Mouse (Mus musculus): Measurements from ENCODE around the gene Isy1.
A peak's percentile ranks its signal among the peaks of the same experiment; 100 is the strongest.

Gene Isy1

GRCm38 (mm10) chr6:87850155-87850899, 11.7 kb upstream of the Isy1 start:
- peak; percentile 35 for DNase-seq (ENCODE audit: low read depth, low spot score)

DNA sequence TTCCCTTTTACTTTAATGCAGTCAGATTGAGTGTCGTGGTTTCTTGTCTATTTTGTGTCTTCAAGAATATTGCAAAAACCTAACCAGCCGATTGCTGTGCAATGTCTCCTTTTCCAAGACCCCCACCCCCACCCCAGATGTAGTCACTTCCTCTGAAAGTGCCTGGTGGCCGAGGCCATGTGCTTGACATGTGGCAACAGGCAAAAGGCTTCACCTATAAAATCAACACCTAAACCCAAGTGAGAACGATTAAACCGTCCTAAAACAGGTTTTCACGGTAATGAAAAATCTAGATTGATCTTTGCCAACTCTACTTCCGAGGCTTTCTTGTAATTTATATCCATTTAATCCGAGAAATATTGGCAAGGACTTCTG, 11.2 kb upstream of the Isy1 start:
- DNase-seq (ENCODE audit: low read depth, low spot score), result peak; percentile 78

GRCm38 (mm10) chr6:87846813-87847212, 8.2 kb upstream of the Isy1 start:
- DNase-seq (ENCODE audit: low read depth, low spot score), result no peak

DNA sequence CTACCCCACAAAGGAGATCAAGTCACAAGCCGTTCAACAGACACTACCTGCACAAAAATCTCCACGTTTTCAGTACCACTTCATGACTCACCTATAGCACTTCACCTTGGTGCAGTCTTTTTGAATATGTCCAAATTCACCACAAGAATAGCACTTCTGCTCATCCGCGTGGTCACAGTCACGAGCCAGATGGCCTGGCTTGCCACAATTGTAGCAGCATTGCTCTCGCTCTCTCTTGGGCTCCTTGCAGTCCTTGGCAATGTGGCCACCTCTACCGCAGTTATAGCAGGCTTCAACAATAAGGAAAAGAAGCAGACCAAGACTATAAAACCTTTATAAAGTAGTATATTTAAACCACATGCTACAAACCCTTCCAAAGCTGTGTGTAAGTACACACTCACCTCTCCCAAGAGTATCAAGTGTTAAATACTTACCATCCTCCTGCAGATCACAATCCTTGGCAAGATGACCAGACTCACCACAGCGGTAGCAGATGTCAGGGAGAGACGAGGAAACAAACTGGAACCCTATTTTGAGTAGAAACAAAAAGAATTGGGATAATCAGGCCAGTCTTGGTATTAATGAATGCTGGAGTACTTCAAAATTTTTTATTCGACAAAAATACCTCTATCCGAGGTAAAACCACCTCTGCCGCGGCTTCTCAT, 6.6 kb upstream of the Isy1 start:
- no peak for DNase-seq (ENCODE audit: low read depth, low spot score)

GRCm38 (mm10) chr6:87842254-87842653, 3.7 kb upstream of the Isy1 start:
- peak; percentile 79 for DNase-seq (ENCODE audit: low read depth, low spot score)

GRCm38 (mm10) chr6:87841635-87842034, 3.0 kb upstream of the Isy1 start:
- DNase-seq (ENCODE audit: low read depth, low spot score), result peak; percentile 66

- DNase-seq (ENCODE audit: low read depth, low spot score), result no peak
Measured at GRCm38 (mm10) chr6:87839797-87840341, 1.3 kb upstream of the Isy1 start.

- no peak for DNase-seq (ENCODE audit: low read depth, low spot score)
Measured at GRCm38 (mm10) chr6:87835695-87836094, 2.9 kb downstream of the Isy1 start, which contains the start of gene Gm45140. Gene Gm45140, minus strand, starts transcription at chr6:87835795.

DNA sequence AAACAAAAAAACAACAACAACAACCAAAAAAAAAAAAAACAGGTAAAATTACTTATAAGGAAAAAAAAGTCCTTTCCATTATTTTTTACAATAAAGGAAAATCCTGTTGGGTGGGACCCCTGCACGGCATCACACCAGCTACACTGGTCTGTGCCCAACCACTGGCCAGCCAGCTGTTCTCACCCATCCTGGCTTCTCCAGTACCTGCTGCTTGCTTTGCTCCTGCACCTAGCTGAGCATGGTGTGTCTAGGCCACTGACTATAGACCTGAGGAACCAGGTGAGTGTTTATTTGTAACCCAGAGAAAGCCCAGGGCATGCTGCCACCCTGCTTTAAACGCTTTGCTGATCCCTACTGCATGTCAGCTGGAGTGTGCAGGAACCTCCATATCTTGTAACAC, 18.2 kb downstream of the Isy1 start:
- DNase-seq (ENCODE audit: low read depth, low spot score), result no peak

DNA sequence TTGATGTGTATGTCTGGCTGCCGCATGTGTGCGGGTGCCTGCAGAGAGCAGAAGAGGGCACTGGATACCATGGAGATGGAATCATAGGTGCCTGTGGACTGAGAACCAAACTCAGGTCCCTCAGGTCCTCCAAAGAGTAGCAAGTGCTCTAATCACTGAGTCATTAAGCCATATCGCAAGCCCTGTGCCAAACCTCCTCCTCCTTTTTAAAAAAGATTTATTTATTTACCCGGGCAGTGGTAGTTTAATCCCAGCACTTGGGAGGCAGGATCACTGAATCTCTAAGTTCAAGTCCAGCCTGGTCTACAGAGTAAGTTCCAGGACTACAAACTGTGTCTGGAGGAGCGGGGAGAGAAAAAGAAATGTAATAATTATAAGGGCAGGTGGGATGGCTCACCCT, 24.1 kb downstream of the Isy1 start:
- no peak for DNase-seq (ENCODE audit: low read depth, low spot score)

DNA sequence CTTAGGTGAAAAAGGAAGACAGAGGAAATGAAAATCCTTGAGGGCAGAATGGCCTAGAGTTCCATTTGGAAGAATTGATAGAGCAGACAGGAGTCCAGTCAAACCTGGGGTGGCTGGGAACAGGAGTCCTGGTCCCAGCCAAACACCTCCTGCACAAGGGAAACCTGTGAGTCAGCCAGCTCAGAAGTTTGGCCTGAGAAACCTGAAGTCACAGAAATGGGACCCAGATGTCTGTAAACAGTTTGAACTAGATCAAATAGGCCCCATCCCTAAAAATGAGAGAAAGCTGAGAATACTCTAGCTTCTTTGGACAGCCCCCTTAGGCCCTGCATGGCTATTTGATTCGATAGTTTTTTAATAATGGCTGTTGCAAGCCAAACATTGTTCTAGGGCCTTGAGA, 25.9 kb downstream of the Isy1 start:
- DNase-seq (ENCODE audit: low read depth, low spot score), result no peak

GRCm38 (mm10) chr6:87811675-87812338, 26.8 kb downstream of the Isy1 start, which contains the start of gene Rab43:
Gene Rab43, minus strand, starts transcription at chr6:87812164.
- peak; percentile 96 for DNase-seq (ENCODE audit: low read depth, low spot score)

GRCm38 (mm10) chr6:87810713-87811669, 27.6 kb downstream of the Isy1 start:
- DNase-seq (ENCODE audit: low read depth, low spot score), result peak; percentile 27

DNA sequence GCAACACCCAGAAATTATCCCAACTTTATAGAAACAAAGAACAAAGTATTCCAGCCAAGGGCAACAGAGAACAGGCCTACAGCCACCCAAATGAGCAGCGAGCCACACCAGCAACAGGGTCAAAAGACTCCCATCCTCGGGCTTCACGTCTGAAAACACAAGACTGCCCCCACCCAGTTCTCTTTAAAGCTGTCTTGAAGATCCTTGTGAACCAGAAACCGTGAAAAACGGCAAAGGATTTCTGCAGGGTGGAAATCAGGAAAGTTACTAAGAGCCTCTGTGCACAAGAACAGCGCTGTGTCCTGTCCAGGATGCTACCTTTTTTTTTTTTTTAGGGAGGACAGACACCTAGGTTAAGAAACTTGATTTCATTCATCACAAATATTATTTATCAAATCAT, 28.3 kb downstream of the Isy1 start:
- no peak for DNase-seq (ENCODE audit: low read depth, low spot score)

- no peak for DNase-seq (ENCODE audit: low read depth, low spot score)
Measured at GRCm38 (mm10) chr6:87809651-87810161, 28.9 kb downstream of the Isy1 start.

- DNase-seq (ENCODE audit: low read depth, low spot score), result no peak
Measured at GRCm38 (mm10) chr6:87809144-87809543, 29.5 kb downstream of the Isy1 start.

DNA sequence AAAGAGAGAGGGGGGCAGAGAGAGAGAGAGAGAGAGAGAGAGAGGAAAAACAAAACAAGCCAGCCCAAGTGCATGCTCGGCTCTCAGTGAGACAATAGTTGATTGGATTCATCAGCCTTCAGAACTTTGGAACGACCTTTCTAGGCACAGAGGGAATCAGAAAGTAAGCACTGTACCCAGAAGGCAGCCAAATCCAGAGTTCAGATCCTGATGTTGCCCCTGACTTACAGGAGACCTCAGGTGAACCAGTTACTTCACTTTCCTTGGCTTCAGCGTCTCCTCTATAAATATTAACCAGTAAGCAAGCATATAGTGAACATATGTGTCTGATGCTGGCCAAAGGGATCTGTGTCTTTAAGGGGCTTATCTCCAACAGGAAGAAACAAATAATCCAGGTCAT, 30.1 kb downstream of the Isy1 start:
- DNase-seq (ENCODE audit: low read depth, low spot score), result no peak

DNA sequence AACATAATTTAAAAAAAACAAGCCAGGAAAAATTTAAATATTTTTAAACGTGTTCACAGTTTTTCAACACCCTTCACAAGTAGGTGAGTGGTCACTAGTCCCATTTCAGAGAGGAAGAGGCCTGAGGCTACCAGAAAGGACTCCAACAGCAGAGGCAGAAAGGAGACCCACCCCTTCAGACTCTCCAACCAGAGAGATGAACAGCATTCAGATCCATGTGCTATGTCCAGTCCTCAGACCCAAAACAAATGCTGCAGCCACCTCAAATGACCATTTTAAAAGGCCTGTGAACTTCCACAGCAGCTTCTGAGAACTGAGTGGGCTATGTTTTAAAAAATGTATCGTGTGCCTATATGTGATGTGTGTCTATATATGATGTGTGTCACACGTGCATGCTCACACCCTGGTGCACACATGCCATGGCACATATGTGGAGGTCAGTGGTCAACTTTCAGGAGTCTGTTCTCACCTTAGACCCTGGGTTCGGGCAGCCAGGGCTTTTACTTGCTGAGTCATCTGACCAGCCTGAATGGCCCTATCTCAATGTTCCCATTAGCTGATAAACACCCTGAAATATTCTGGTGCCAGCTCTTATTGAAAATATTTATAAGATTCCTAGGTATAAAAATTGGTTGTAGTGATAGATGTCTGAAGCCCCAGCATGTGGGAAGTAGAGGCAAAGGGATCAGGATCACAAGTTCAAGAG, 30.7 kb downstream of the Isy1 start:
- no peak for DNase-seq (ENCODE audit: low read depth, low spot score)

GRCm38 (mm10) chr6:87806857-87807256, 31.7 kb downstream of the Isy1 start:
- no peak for DNase-seq (ENCODE audit: low read depth, low spot score)

- DNase-seq (ENCODE audit: low read depth, low spot score), result no peak
Measured at GRCm38 (mm10) chr6:87806028-87806427, 32.6 kb downstream of the Isy1 start.
